Mouse (Mus musculus) frontal cortex, postnatal 25 days (tissue): ENCODE measurements around the gene Lrrc58.
A peak's percentile ranks its signal among the peaks of the same experiment; 100 is the strongest.

Source experiments
- DNase-seq, 2 experiments: peaks; one replicate each; pipeline ENCODE4 v3.0.0; 2022; ENCODE audit warnings: low spot score in 2 of 2

Lrrc58 gene

GRCm38 (mm10) chr16:37867791-37868505, at the start of gene Lrrc58:
TSS of gene Lrrc58 (plus strand) at chr16:37868389.
- DNase-seq, result peak; percentile 70 to 75

GRCm38 (mm10) chr16:37823949-37824348, 44.2 kb upstream of the Lrrc58 start:
- DNase-seq, result no peak

- DNase-seq, result no peak
These were observed 43.2 kb upstream of the Lrrc58 start for GRCm38 (mm10) chr16:37824778-37825505.

GRCm38 (mm10) chr16:37826286-37826685, 41.9 kb upstream of the Lrrc58 start:
- DNase-seq, result no peak

GRCm38 (mm10) chr16:37831041-37831440, 37.1 kb upstream of the Lrrc58 start:
- DNase-seq, result no peak

DNA sequence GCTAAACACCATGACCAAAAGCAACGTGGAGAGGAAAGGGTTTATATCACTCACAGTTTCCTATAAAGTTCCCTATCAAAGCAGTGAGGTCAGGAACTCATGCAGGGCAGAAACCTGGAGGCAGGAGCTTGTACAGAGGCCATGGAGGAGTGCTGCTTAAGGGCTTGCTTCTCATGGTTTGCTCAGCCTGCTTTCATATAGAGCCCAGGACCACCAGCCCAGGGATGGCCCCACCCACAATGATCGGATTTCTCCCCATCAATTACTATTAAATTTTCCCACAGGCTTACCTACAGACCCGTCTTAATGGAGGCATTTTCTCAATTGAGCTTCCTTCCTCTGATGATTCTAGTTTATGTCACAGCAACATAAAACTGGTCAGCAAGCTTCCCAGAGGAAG, 30.6 kb upstream of the Lrrc58 start:
- no peak for DNase-seq

DNA sequence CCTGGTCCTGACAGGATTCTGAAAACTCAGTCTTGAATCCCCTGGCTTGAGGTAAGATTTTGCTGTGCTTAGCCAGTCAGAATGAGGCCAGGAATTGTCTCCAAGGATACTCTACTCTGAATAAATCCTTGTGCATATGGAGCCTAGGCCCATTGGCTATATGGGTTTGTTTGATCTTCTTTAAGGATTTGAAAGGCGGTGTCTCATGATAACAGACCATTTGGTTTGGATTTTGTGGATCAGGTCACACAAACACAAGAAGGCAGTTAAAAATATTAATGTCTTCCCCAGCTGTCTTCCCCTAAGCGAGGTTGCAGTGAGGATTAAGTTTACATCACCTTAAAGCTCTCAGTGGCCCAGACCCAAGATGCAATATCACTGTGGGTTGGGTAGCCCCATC, 25.8 kb upstream of the Lrrc58 start:
- DNase-seq, result no peak

DNA sequence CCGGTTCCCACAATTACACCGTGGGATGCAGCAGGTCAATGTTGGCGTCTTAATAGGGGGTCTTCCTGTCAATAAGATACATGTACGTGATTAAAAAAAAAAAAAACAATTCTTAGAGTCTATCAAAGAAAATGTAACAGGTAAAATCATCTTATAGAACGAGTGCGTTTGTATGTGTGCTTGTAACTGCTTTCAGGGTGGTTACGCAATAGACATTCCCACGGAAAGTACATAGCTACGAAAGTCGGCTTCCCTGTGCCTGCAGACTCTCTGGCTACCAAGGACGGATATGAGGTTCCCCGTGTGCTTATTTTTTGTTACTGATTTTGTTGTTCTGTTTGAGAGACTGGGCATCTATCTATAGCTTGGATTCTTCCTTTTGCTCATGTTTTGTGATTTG, 24.4 kb upstream of the Lrrc58 start:
- no peak for DNase-seq

GRCm38 (mm10) chr16:37845202-37845925, 22.8 kb upstream of the Lrrc58 start:
- DNase-seq, result no peak

DNA sequence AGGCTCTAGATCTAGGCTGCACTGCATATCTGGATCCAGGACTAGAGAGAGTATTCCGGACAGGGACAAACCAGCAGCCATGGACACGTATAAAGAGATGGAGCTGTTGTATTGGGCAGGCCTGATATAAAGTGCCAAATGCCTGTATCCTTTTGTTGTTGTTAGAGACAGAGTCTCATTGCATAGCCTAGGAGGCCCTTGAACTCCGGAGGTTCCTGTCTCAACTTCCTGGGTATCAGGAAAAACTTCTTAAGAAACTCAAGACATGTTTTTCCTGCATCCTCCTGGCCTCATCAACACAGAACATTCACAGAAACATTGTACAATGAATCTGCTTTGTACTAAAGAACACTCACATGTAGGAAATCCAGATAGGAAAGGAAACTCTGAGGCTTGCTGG, 21.1 kb upstream of the Lrrc58 start:
- no peak for DNase-seq

DNA sequence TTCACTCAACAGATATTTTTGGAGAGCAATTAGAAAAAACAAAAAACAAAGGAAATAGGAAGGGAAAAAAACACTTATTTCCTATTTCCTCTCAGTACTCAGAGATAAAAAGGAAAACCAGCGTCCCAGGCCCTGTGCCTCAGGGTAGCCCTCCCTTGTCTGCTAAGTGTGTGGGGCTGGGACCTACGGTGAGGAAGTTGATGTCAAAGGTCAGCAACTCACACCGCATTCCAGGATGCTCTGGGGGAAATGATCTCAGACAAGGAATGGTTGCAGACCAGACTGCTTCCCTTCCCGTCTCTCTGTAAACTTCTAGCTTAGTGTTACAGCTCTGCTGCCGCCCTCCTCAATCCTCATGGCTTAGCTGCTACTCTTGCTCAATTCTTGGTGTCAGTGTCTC, 16.8 kb upstream of the Lrrc58 start:
- DNase-seq, result no peak

- no peak for DNase-seq
These were observed 14.9 kb upstream of the Lrrc58 start for GRCm38 (mm10) chr16:37853279-37853678.

DNA sequence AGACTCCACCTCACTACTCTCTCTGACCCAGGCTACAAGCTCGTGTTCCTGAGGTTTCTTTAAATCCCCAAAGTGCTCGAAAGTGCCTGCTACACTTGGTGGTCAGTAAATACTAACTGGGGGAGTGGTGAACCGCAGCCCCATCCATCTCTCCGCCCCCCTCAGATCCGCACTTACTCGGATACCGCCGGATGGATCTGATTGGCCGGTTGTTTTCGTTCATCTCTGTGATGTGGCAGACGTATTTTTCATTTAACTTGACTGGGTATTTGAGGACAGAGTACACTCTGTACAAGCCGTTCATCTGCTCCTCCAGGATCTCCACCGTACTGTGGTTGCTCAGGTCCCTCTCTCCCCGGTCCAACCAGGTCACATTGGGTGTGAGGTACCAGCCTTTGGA, 14.1 kb upstream of the Lrrc58 start:
- DNase-seq, result no peak

DNA sequence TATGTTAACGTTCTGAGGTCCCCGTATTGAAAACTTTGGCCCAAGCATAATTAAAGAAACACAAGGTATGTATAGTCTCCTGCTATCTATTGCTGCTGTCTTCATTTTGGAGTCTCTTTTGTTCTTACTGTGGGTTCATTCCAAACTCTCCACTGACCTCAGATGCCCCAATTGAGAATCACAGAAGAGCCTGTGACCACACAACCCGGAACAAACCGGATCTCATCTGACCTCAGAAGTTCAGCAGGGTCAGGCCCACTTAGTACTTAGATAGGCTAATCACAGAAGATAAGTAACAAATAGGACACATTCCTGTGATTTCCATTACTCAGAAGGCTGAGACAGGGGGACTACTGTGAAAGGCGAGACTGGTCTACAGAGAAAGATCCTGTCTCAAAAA, 13.6 kb upstream of the Lrrc58 start:
- no peak for DNase-seq

DNA sequence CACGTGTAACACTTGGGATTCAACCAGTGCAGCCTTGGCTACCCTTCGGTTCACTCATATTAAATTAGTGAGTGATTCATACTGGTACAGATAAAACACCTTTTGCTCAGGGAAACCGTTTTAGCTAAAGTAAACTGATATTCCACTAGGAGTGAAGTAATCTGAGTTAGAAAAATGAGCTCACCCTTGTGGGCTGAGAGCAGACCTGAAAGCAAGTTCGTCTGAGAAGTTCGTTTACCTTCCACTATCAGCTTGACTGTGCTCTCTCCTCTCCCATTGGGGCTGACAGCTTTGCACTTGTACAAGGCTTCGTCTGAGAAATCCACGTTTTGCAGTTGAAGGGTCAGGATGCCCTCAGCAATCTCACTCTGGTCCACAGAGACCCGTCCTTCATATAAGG, 12.6 kb upstream of the Lrrc58 start:
- no peak for DNase-seq

GRCm38 (mm10) chr16:37856327-37856726, 11.9 kb upstream of the Lrrc58 start:
- no peak for DNase-seq

- DNase-seq, result no peak
These were observed 10.7 kb upstream of the Lrrc58 start for GRCm38 (mm10) chr16:37857495-37857894.

DNA sequence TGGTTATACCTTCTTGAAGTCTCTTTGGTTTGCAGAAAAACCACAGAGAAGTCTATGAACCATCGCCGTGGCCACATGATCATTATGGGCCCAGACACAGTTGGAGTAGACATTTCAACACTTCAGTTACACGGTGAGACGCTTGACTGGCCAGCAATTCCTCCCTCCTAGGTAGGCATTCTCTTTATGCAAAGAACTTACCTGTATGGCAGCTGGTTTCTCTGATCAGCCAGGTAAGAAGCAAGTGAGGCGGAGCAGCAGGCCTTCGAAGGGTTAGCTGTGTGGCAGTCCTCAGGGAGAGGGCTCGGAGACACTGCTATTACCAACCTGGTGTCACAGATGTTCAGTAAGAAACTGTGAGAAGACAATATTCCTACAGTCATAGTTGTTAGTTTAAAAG, 8.0 kb upstream of the Lrrc58 start:
- no peak for DNase-seq

- DNase-seq, result no peak
These were observed 7.2 kb upstream of the Lrrc58 start, which contains the start of gene Gm36028 for GRCm38 (mm10) chr16:37861029-37861428. TSS of gene Gm36028 (minus strand) at chr16:37861146.

GRCm38 (mm10) chr16:37863876-37864275, 4.3 kb upstream of the Lrrc58 start:
- no peak for DNase-seq

GRCm38 (mm10) chr16:37865841-37866240, 2.3 kb upstream of the Lrrc58 start:
- no peak for DNase-seq
